Mouse (Mus musculus): ENCODE results near the gene Gm49387. TPM values are rescaled to one million over a fixed set of nuclear protein-coding genes. Genes with fewer than 3 reads are reported as not detected.

Gene Gm49387
- 2.1 TPM in 1 of 2 replicates, not detected in the other for polyA plus RNA-seq (2015; fragmentation: Nextera tagmentation; extraction: Ambion mirVana)

GRCm38 (mm10) chr14:31640346-31640889 is at the start of gene Gm49387:
Gm49387 (minus strand) TSS chr14:31640878.
- H3K27me3 ChIP-seq (replicated peaks), result no peaks in the 10 kb centered on the region
- H3K36me3 ChIP-seq, result no peaks in the 10 kb centered on the region
- H3K4me1 ChIP-seq, result peaks cover 15% of the 10 kb centered on the region
- WGBS, result 4% methylated on average over 26 of the region's 26 CpGs
- peak within 1 kb of the TSS; percentile 90 for H3K27ac ChIP-seq (replicated peaks)
- peak; percentile 9; the same call in 1 of the 2 replicates for ATAC-seq (ENCODE audit: extremely low read depth, insufficient number of reproducible peaks, low FRiP score, low TSS enrichment)
- peak within 1 kb of the TSS; percentile 87 for H3K9ac ChIP-seq
- peak within 1 kb of the TSS; percentile 92 for H3K4me2 ChIP-seq
- H3K9me3 ChIP-seq, result no peaks in the 10 kb centered on the region
- peak within 1 kb of the TSS; percentile 81 for H3K4me3 ChIP-seq

GRCm38 (mm10) chr14:31686231-31686630 is 45.6 kb upstream of the Gm49387 start:
- H3K4me3 ChIP-seq, result no peak overlapping the region
- WGBS, result 89% methylated on average over 1 of the region's 1 CpGs

GRCm38 (mm10) chr14:31685680-31686079 is 45.0 kb upstream of the Gm49387 start:
- WGBS, result 85% methylated on average over 10 of the region's 10 CpGs
- ATAC-seq (ENCODE audit: extremely low read depth, insufficient number of reproducible peaks, low FRiP score, low TSS enrichment), result no peak
- Histone ChIP-seq H3K4me1 (peaks cover 6% of the 10 kb centered on the region; the same call in 1 of the 2 replicates), H3K36me3 (no peaks in the 10 kb centered on the region), H3K27ac (replicated peaks) (no peak overlapping the region), H3K27me3 (replicated peaks) (no peaks in the 10 kb centered on the region), H3K9ac (no peak overlapping the region), H3K4me3 (no peak overlapping the region), H3K9me3 (no peaks in the 10 kb centered on the region), H3K4me2 (no peak overlapping the region)

More at GRCm38 (mm10) chr14:31686231-31686630, 45.6 kb upstream of the Gm49387 start:
- no peak overlapping the region for H3K4me2 ChIP-seq
- H3K27me3 ChIP-seq (replicated peaks), result no peaks in the 10 kb centered on the region
- H3K9me3 ChIP-seq, result no peaks in the 10 kb centered on the region
- H3K36me3 ChIP-seq, result no peaks in the 10 kb centered on the region
- no peak overlapping the region for H3K27ac ChIP-seq (replicated peaks)
- no peak overlapping the region for H3K9ac ChIP-seq
- peaks cover 6% of the 10 kb centered on the region; the same call in 1 of the 2 replicates for H3K4me1 ChIP-seq
- ATAC-seq (ENCODE audit: extremely low read depth, insufficient number of reproducible peaks, low FRiP score, low TSS enrichment), result no peak

GRCm38 (mm10) chr14:31684343-31685040 is 43.8 kb upstream of the Gm49387 start:
- ATAC-seq (ENCODE audit: extremely low read depth, insufficient number of reproducible peaks, low FRiP score, low TSS enrichment), result no peak

GRCm38 (mm10) chr14:31683610-31684009 is 42.9 kb upstream of the Gm49387 start:
- Histone ChIP-seq H3K4me2 (no peak overlapping the region), H3K27me3 (replicated peaks) (no peaks in the 10 kb centered on the region), H3K36me3 (no peaks in the 10 kb centered on the region), H3K4me3 (no peak overlapping the region), H3K9me3 (no peaks in the 10 kb centered on the region), H3K4me1 (no peaks in the 10 kb centered on the region), H3K9ac (no peak overlapping the region), H3K27ac (replicated peaks) (no peak overlapping the region)
- no peak; the same call in 1 of the 2 replicates for ATAC-seq (ENCODE audit: extremely low read depth, insufficient number of reproducible peaks, low FRiP score, low TSS enrichment)
- WGBS, result 76% methylated on average over 2 of the region's 2 CpGs

More at GRCm38 (mm10) chr14:31684343-31685040, 43.8 kb upstream of the Gm49387 start:
- H3K4me1 ChIP-seq, result peaks cover 6% of the 10 kb centered on the region; the same call in 1 of the 2 replicates
- H3K9me3 ChIP-seq, result no peaks in the 10 kb centered on the region
- no peak overlapping the region for H3K4me2 ChIP-seq
- H3K27ac ChIP-seq (replicated peaks), result no peak overlapping the region
- no peak overlapping the region for H3K4me3 ChIP-seq
- 62% methylated on average over 7 of the region's 7 CpGs for WGBS
- H3K9ac ChIP-seq, result no peak overlapping the region
- H3K27me3 ChIP-seq (replicated peaks), result no peaks in the 10 kb centered on the region
- no peaks in the 10 kb centered on the region for H3K36me3 ChIP-seq

- Histone ChIP-seq H3K27ac (replicated peaks) (no peak overlapping the region), H3K27me3 (replicated peaks) (no peaks in the 10 kb centered on the region), H3K36me3 (no peaks in the 10 kb centered on the region), H3K4me2 (no peak overlapping the region), H3K9ac (no peak overlapping the region), H3K4me1 (no peaks in the 10 kb centered on the region), H3K9me3 (no peaks in the 10 kb centered on the region), H3K4me3 (no peak overlapping the region)
- WGBS, result 49% methylated on average over 5 of the region's 5 CpGs
- no peak for ATAC-seq (ENCODE audit: extremely low read depth, insufficient number of reproducible peaks, low FRiP score, low TSS enrichment)
Measured at GRCm38 (mm10) chr14:31681931-31682555, 41.4 kb upstream of the Gm49387 start.

- H3K36me3 ChIP-seq, result no peaks in the 10 kb centered on the region
- H3K9ac ChIP-seq, result no peak overlapping the region
- H3K27ac ChIP-seq (replicated peaks), result no peak overlapping the region
- H3K4me1 ChIP-seq, result no peaks in the 10 kb centered on the region
- H3K9me3 ChIP-seq, result no peaks in the 10 kb centered on the region
- H3K4me2 ChIP-seq, result no peak overlapping the region
- no peak for ATAC-seq (ENCODE audit: extremely low read depth, insufficient number of reproducible peaks, low FRiP score, low TSS enrichment)
- no peak overlapping the region for H3K4me3 ChIP-seq
- WGBS, result 79% methylated on average over 9 of the region's 9 CpGs
- H3K27me3 ChIP-seq (replicated peaks), result no peaks in the 10 kb centered on the region
Measured at GRCm38 (mm10) chr14:31681291-31681690, 40.6 kb upstream of the Gm49387 start.

- H3K4me3 ChIP-seq, result no peak overlapping the region
- no peaks in the 10 kb centered on the region for H3K27me3 ChIP-seq (replicated peaks)
- no peak overlapping the region for H3K4me2 ChIP-seq
- H3K36me3 ChIP-seq, result no peaks in the 10 kb centered on the region
- no peaks in the 10 kb centered on the region for H3K4me1 ChIP-seq
- H3K9me3 ChIP-seq, result no peaks in the 10 kb centered on the region
- 79% methylated on average over 3 of the region's 3 CpGs for whole genome bisulfite sequencing
- H3K27ac ChIP-seq (replicated peaks), result no peak overlapping the region
- no peak overlapping the region for H3K9ac ChIP-seq
- no peak for ATAC-seq (ENCODE audit: extremely low read depth, insufficient number of reproducible peaks, low FRiP score, low TSS enrichment)
Measured at GRCm38 (mm10) chr14:31680656-31681055, 40.0 kb upstream of the Gm49387 start.

- Histone ChIP-seq H3K27me3 (replicated peaks) (no peaks in the 10 kb centered on the region), H3K9ac (no peak overlapping the region), H3K4me3 (no peak overlapping the region), H3K27ac (replicated peaks) (no peak overlapping the region), H3K4me2 (no peak overlapping the region), H3K36me3 (peaks cover 8% of the 10 kb centered on the region), H3K9me3 (no peaks in the 10 kb centered on the region), H3K4me1 (peaks cover 23% of the 10 kb centered on the region)
- WGBS, result 71% methylated on average over 10 of the region's 10 CpGs
- no peak for ATAC-seq (ENCODE audit: extremely low read depth, insufficient number of reproducible peaks, low FRiP score, low TSS enrichment)
Measured at GRCm38 (mm10) chr14:31671635-31672320, 31.1 kb upstream of the Gm49387 start.

GRCm38 (mm10) chr14:31669642-31670490 is 29.2 kb upstream of the Gm49387 start:
- no peak for ATAC-seq (ENCODE audit: extremely low read depth, insufficient number of reproducible peaks, low FRiP score, low TSS enrichment)
- Histone ChIP-seq H3K27me3 (replicated peaks) (no peaks in the 10 kb centered on the region), H3K9ac (no peak overlapping the region), H3K9me3 (no peaks in the 10 kb centered on the region), H3K36me3 (peaks cover 18% of the 10 kb centered on the region), H3K4me1 (peaks cover 32% of the 10 kb centered on the region), H3K4me2 (peak overlapping the region; percentile 36), H3K4me3 (no peak overlapping the region), H3K27ac (replicated peaks) (peak overlapping the region; percentile 80)
- 75% methylated on average over 15 of the region's 15 CpGs for WGBS

All from heart, embryonic 13.5 days (tissue).